Mouse (Mus musculus): ENCODE measurements around the gene Cryl1.

GRCm38 (mm10) chr14:57331097-57331496 is 67.2 kb downstream of the Cryl1 start:
- TF ChIP-seq USF1 (IDR thresholded peaks at IDR 0.05; ENCODE audit: low read depth, low read length) (no peak), CTCF (IDR thresholded peaks at IDR 0.05 in 2 of 3, conservative IDR thresholded peaks at IDR 0.05 in 1 of 3; ENCODE audit: control insufficient read depth in 1 of 3, insufficient read depth in 1 of 3, low read depth in 2 of 3, low read length in 3 of 3, poor library complexity in 1 of 3, severe bottlenecking in 1 of 3) (no peak), EP300 (IDR thresholded peaks at IDR 0.05; ENCODE audit: low read depth in 1 of 2, low read length in 2 of 2) (no peak), TBP (IDR thresholded peaks at IDR 0.05; ENCODE audit: low read depth, low read length) (no peak)

Measured in MEL (cell line).